Mouse (Mus musculus): ENCODE results near the gene Efcab9. TPM values are rescaled to one million over a fixed set of nuclear protein-coding genes. Genes with fewer than 3 reads are reported as not detected.

Gene Efcab9
- polyA plus RNA-seq, 1 experiment from 2014 or later: 0.53 TPM

DNA sequence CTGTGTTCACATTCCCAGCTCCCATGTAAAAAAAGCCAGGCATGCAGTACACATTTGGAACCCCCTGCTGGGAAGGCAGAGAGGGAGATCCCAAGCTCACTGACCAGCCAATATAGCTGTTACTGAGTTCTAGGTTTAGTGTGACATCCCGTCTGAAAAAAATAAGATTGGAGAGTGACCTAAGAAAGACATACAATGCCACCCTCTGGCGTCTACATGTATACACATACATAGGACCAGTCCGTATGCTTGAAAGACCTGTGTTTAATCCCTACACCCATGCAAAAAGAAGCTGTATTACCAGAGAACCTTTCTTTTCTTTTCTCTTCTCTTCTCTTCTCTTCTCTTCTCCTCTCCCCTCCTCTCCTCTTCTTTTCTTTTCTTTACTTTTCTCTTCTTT, 46.6 kb downstream of the Efcab9 start:
- no peak for ATAC-seq (ENCODE audit: insufficient read depth, low FRiP score, low read depth)
- H3K9me3 ChIP-seq: no peaks in the 10 kb centered on the region
- H3K36me3 ChIP-seq: no peaks in the 10 kb centered on the region
- peaks cover 14% of the 10 kb centered on the region for H3K4me1 ChIP-seq
- H3K27me3 ChIP-seq (replicated peaks): no peaks in the 10 kb centered on the region
- H3K9ac ChIP-seq: no peak overlapping the region
- no peak overlapping the region for H3K4me2 ChIP-seq
- WGBS: 52% methylated on average over 3 of the region's 3 CpGs
- H3K4me3 ChIP-seq (replicated peaks): no peak overlapping the region
- no peak overlapping the region for H3K27ac ChIP-seq

DNA sequence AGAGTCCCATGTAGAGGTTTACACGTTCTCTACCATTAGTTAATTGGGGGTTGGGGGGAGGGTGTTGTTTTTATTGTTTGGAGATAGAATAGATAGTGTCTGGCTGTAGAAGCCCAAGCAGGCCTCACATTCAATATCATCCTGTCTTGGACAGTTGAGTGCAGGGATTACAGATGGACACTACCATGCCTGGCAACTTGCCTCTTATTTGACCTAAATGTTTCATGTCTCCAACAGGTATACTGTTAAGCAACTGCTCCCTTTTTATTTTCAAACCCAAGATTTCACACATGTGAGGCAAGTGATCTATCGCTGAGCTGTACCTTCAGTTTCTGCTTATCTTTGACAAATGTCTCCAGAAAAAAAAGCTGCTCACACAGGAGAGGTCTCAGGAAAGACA, 50.4 kb downstream of the Efcab9 start:
- Histone ChIP-seq H3K27me3 (replicated peaks) (no peaks in the 10 kb centered on the region), H3K4me3 (replicated peaks) (no peak overlapping the region), H3K4me2 (no peak overlapping the region), H3K36me3 (no peaks in the 10 kb centered on the region), H3K9ac (no peak overlapping the region), H3K9me3 (no peaks in the 10 kb centered on the region), H3K4me1 (no peaks in the 10 kb centered on the region), H3K27ac (no peak overlapping the region)
- WGBS: 60% methylated on average over 2 of the region's 2 CpGs
- no peak for ATAC-seq (ENCODE audit: insufficient read depth, low FRiP score, low read depth)

DNA sequence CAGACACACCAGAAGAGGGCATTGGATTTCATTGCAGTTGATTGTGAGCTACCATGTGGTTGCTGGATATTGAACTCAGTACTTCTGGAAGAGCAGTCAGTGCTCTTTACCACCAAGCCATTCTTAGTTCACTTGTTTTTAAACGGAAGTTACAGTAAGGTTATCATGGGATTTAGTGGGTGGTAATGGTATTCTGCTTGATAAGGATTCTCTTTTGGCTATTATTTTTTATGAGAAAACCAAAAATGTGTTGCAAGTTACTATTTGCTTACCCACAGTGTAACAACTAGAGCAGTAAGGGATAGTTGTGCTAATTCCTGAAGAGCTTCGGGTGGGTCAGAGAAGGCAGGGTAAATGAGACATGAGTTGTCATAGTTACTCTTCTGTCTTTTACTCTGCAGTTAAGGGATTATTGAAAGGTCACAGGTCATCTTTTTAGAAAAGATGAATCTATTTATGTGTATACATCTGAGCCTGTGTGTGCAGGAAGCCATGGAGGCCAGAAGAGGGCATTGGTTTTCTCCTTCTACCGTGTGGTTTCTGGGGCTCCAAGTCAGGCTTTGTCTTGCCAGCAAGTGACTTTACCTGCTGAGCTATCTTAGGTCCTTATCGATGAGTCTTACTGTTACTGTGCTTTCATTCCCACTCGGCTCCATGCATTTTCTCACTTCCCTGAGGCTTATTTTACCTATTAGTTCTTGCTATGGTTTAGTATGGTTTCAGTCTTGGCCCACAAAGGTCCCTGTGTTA, 56.2 kb downstream of the Efcab9 start:
- no peaks in the 10 kb centered on the region for H3K9me3 ChIP-seq
- no peak overlapping the region for H3K4me3 ChIP-seq (replicated peaks)
- 69% methylated on average over 5 of the region's 5 CpGs for WGBS
- peaks cover 5% of the 10 kb centered on the region; the same call in 1 of the 2 replicates for H3K4me1 ChIP-seq
- no peak for ATAC-seq (ENCODE audit: insufficient read depth, low FRiP score, low read depth)
- H3K27ac ChIP-seq: no peak overlapping the region
- no peaks in the 10 kb centered on the region for H3K36me3 ChIP-seq
- H3K9ac ChIP-seq: no peak overlapping the region
- H3K27me3 ChIP-seq (replicated peaks): no peaks in the 10 kb centered on the region
- H3K4me2 ChIP-seq: no peak overlapping the region

DNA sequence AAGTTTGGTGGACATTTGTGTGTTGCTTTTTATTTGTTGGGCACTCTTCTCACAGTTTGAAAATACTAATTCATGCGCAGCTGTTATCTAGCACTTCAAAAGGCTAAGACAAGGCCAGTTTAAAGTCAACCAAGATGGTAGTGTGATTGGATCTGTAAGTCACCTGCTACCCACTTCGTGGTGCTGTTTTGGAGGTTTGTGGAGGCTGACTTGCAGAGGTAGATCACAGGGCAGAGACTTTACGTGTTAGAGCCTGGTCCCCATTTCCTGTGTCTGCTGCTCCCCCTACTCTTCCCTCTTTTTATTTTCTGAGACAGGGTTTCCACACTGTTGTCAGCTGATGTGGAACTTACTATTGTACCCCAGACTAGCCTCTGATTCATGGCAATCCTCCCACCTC, 57.2 kb downstream of the Efcab9 start:
- Histone ChIP-seq H3K36me3 (no peaks in the 10 kb centered on the region), H3K9me3 (no peaks in the 10 kb centered on the region), H3K27ac (no peak overlapping the region), H3K4me1 (peaks cover 5% of the 10 kb centered on the region; the same call in 1 of the 2 replicates), H3K4me3 (replicated peaks) (no peak overlapping the region), H3K27me3 (replicated peaks) (no peaks in the 10 kb centered on the region), H3K4me2 (no peak overlapping the region), H3K9ac (no peak overlapping the region)
- WGBS: 78% methylated on average over 3 of the region's 3 CpGs
- ATAC-seq (ENCODE audit: insufficient read depth, low FRiP score, low read depth): no peak

Other genes with a start within 250 kb of the Efcab9 start
- 4,810 and 9,460 TPM in 2 replicates for gene Hba-a1, start 248.6 kb downstream of the Efcab9 start, polyA plus RNA-seq (2015; fragmentation: Nextera tagmentation; extraction: Ambion mirVana)
- 4.5 and 8.8 TPM in 2 replicates for gene Hbq1b, start 245.1 kb downstream of the Efcab9 start, polyA plus RNA-seq (2015; fragmentation: Nextera tagmentation; extraction: Ambion mirVana)
- 12,213 and 21,597 TPM in 2 replicates for gene Hba-a2, start 235.6 kb downstream of the Efcab9 start, polyA plus RNA-seq (2015; fragmentation: Nextera tagmentation; extraction: Ambion mirVana)
- 0.89 and 1.3 TPM in 2 replicates for gene Hbq1a, start 232.0 kb downstream of the Efcab9 start, polyA plus RNA-seq (2015; fragmentation: Nextera tagmentation; extraction: Ambion mirVana)
- gene Sh3pxd2b, start 184.3 kb downstream of the Efcab9 start, polyA plus RNA-seq (2015; fragmentation: Nextera tagmentation; extraction: Ambion mirVana): 18.6 and 20.3 TPM in 2 replicates
- 37.8 and 38.7 TPM in 2 replicates for gene Ubtd2, start 76.7 kb downstream of the Efcab9 start, polyA plus RNA-seq (2015; fragmentation: Nextera tagmentation; extraction: Ambion mirVana)
- 3.8 TPM in 2 replicates for gene Stk10, start 1.2 kb upstream of the Efcab9 start, polyA plus RNA-seq (2015; fragmentation: Nextera tagmentation; extraction: Ambion mirVana)
- gene Fbxw11, start 110.6 kb upstream of the Efcab9 start, polyA plus RNA-seq (2015; fragmentation: Nextera tagmentation; extraction: Ambion mirVana): 61.7 and 68.8 TPM in 2 replicates